ENCODE assay signal across 8 mouse cellular contexts in genomic region chr5:118004619-118005018, GRCm38 (mm10). TPM values are rescaled to one million over a fixed set of nuclear protein-coding genes. Genes with fewer than 3 reads are reported as not detected.
DNase-seq lines count a peak whose midpoint lies in the region; ATAC-seq and TF ChIP-seq lines count a peak whose summit lies in the region.

No protein-coding gene starts in this region.

- H3K27me3 ChIP-seq in kidney, embryonic 15.5 days, result no peaks in the 10 kb centered on the region
- H3K27me3 ChIP-seq in ES-Bruce4 (ENCODE audit: control insufficient read depth, insufficient read depth, low read length, poor library complexity, severe bottlenecking), result no peaks in the 10 kb centered on the region
- no peaks in the 10 kb centered on the region for H3K27me3 ChIP-seq in embryonic facial prominence, embryonic 14.5 days (replicated peaks; ENCODE audit: control insufficient read depth, insufficient read depth, low read length)

- intact Hi-C loops in left cerebral cortex, postnatal 14 days (cut with DNase I), result loop anchor here (2.0 kb wide), 1 partner anchor 64 kb away; no protein-coding TSS in a partner anchor

- no peak overlapping the region for H3K4me2 ChIP-seq in kidney, embryonic 15.5 days
- H3K4me2 ChIP-seq in embryonic facial prominence, embryonic 14.5 days (ENCODE audit: low read depth, low read length), result no peak overlapping the region

- TF ChIP-seq CTCF in ES-Bruce4 (IDR thresholded peaks at IDR 0.05; ENCODE audit: low read depth, low read length), result peak; percentile 91

- H3K4me3 ChIP-seq in kidney, embryonic 15.5 days (replicated peaks), result no peak overlapping the region
- H3K4me3 ChIP-seq in ES-Bruce4 (ENCODE audit: low read depth, low read length), result no peak overlapping the region
- H3K4me3 ChIP-seq in embryonic facial prominence, embryonic 14.5 days (ENCODE audit: low read depth, low read length), result no peak overlapping the region

- H3K27ac ChIP-seq in kidney, embryonic 15.5 days, result no peak overlapping the region
- no peak overlapping the region for H3K27ac ChIP-seq in ES-Bruce4 (ENCODE audit: insufficient read depth, low read length)
- no peak overlapping the region for H3K27ac ChIP-seq in embryonic facial prominence, embryonic 14.5 days (replicated peaks; ENCODE audit: low read depth, low read length)

- no peak for ATAC-seq in kidney, embryonic 15.5 days (replicated peaks; ENCODE audit: low FRiP score)
- no peak for ATAC-seq in embryonic facial prominence, embryonic 14.5 days (ENCODE audit: low read depth)

- no peak for TF ChIP-seq POLR2A in ES-Bruce4 (IDR thresholded peaks at IDR 0.05; ENCODE audit: insufficient read depth, low read length)

- no peaks in the 10 kb centered on the region for H3K9me3 ChIP-seq in kidney, embryonic 15.5 days (replicated peaks)
- no peaks in the 10 kb centered on the region for H3K9me3 ChIP-seq in ES-Bruce4 (replicated peaks; ENCODE audit: control insufficient read depth, insufficient read depth, low read length, poor library complexity, severe bottlenecking)
- H3K9me3 ChIP-seq in embryonic facial prominence, embryonic 14.5 days (ENCODE audit: control insufficient read depth, low read length), result no peaks in the 10 kb centered on the region

- no peak overlapping the region for H3K9ac ChIP-seq in kidney, embryonic 15.5 days
- H3K9ac ChIP-seq in ES-Bruce4 (ENCODE audit: low read depth, poor library complexity, severe bottlenecking), result no peak overlapping the region
- H3K9ac ChIP-seq in embryonic facial prominence, embryonic 14.5 days (ENCODE audit: low read depth, low read length), result no peak overlapping the region

- TF ChIP-seq EP300 in ES-Bruce4 (IDR thresholded peaks at IDR 0.05; ENCODE audit: insufficient read depth, low read depth, low read length), result no peak

- H3K4me1 ChIP-seq in kidney, embryonic 15.5 days, result peaks cover 8% of the 10 kb centered on the region
- no peaks in the 10 kb centered on the region for H3K4me1 ChIP-seq in ES-Bruce4 (ENCODE audit: control insufficient read depth, insufficient read depth, low read length)
- no peaks in the 10 kb centered on the region for H3K4me1 ChIP-seq in embryonic facial prominence, embryonic 14.5 days (ENCODE audit: control insufficient read depth, insufficient read depth, low read length)

- peak; percentile 66 for DNase-seq in kidney, adult 18-20 months
- peak; percentile 42 to 48 for DNase-seq in adrenal gland, postnatal 4 days (ENCODE audit: low spot score in 2 of 2)
- DNase-seq in embryonic facial prominence, embryonic 14.5 days (ENCODE audit: low spot score), result peak; percentile 36
- peak; percentile 77 to 83 for DNase-seq in left cerebral cortex, postnatal 14 days (ENCODE audit: low spot score in 2 of 2)
- peak; percentile 62 for DNase-seq in retina, postnatal 1 day
- DNase-seq in urinary bladder, postnatal 10 days (ENCODE audit: low spot score), result no peak

- peaks cover 98% of the 10 kb centered on the region for H3K36me3 ChIP-seq in kidney, embryonic 15.5 days
- H3K36me3 ChIP-seq in ES-Bruce4 (ENCODE audit: control insufficient read depth, insufficient read depth, low read length, poor library complexity, severe bottlenecking), result peaks cover 5% of the 10 kb centered on the region
- H3K36me3 ChIP-seq in embryonic facial prominence, embryonic 14.5 days (ENCODE audit: control insufficient read depth, insufficient read depth, low read length), result peaks cover 95% of the 10 kb centered on the region

- 79% methylated on average over 8 of the region's 8 CpGs for WGBS in kidney, embryonic 15.5 days
- 76% methylated on average over 8 of the region's 8 CpGs for WGBS in embryonic facial prominence, embryonic 14.5 days

RNA-seq across cellular contexts. Expression of gene Tesc, which starts 22.9 kb away (rescaled TPM):
- 17.1 and 18.6 TPM in 2 replicates for polyA plus RNA-seq in kidney, embryonic 15.5 days (2015; fragmentation: Nextera tagmentation; extraction: Ambion mirVana)
- polyA plus RNA-seq in ES-Bruce4 (2011; ENCODE audit: insufficient read depth, insufficient read length, low read depth, missing spikeins), result 8.8 and 12.3 TPM in 2 replicates
- 10 to 100 TPM; 53.7 to 60.8 TPM for total RNA-seq in adrenal gland, postnatal 4 days (2021)
- polyA plus RNA-seq in embryonic facial prominence, embryonic 14.5 days (2014; fragmentation: Nextera tagmentation; extraction: Ambion mirVana), result 10.4 and 12.1 TPM in 2 replicates
- 10 to 100 TPM; 58.0 to 60.3 TPM for total RNA-seq in left cerebral cortex, postnatal 14 days (2021)

RNA-seq across cellular contexts. Expression of gene Fbxo21, which starts 28.1 kb away (rescaled TPM):
- 75.7 and 78.9 TPM in 2 replicates for polyA plus RNA-seq in kidney, embryonic 15.5 days (2015; fragmentation: Nextera tagmentation; extraction: Ambion mirVana)
- 54.6 and 60.1 TPM in 2 replicates for polyA plus RNA-seq in ES-Bruce4 (2011; ENCODE audit: insufficient read depth, insufficient read length, low read depth, missing spikeins)
- total RNA-seq in adrenal gland, postnatal 4 days (2021), result 10 to 100 TPM; 89.3 to 94.4 TPM
- 43.6 and 50.9 TPM in 2 replicates for polyA plus RNA-seq in embryonic facial prominence, embryonic 14.5 days (2014; fragmentation: Nextera tagmentation; extraction: Ambion mirVana)
- 100 to 1,000 TPM; 113 to 118 TPM for total RNA-seq in left cerebral cortex, postnatal 14 days (2021)
